Mouse (Mus musculus) heart, adult 11 months (tissue): ENCODE data around the gene B4galt5.

ENCODE experiments used
- DNase-seq: peaks from one replicate; pipeline ENCODE4 v3.0.0; 2022

Gene B4galt5

DNA sequence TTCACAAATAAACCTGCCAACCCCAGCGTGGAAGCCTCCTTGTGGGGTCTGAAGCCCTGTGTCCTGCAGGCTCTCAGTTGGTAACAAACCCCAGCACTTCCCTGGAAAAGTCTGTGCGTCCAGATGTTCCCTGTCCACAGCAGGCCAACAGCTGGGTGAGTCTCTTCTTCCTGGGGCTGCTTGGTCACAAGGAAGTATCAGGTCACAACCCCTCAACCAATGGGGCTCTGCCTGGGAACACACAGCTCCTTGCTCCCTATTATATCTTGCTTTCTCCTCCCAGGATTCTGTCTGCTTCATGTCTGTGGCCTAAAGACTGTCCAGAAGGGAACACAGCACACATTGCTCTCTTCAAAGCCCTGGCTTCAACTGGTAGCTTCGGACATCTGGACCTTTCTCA, 99.4 kb downstream of the B4galt5 start:
- peak; percentile 99 for DNase-seq
